ENCODE assay signal across 11 mouse cellular contexts in genomic region chr17:74195943-74196342, GRCm38 (mm10).
DNase-seq lines count a peak whose midpoint lies in the region; ATAC-seq and TF ChIP-seq lines count a peak whose summit lies in the region.
"Had no signal": no experiment of that assay in that cellular context is flagged by ENCODE, and none has a peak within 500 bp of the region (broad histone marks: within the 10 kb centered on the region; RNA-seq: fewer than 3 reads in every experiment).

No protein-coding gene starts in this region.

- no peaks in the 10 kb centered on the region for H3K27me3 ChIP-seq in kidney, postnatal 0 days (ENCODE audit: insufficient read depth, low read length)
- H3K27me3 ChIP-seq in hindbrain, postnatal 0 days (ENCODE audit: insufficient read depth, low read length), result no peaks in the 10 kb centered on the region
- no peaks in the 10 kb centered on the region for H3K27me3 ChIP-seq in forebrain, embryonic 10.5 days (ENCODE audit: poor library complexity, severe bottlenecking)
- H3K27me3 ChIP-seq: liver, embryonic 15.5 days; neural tube, embryonic 13.5 days had no signal

- no peak for ATAC-seq in kidney, postnatal 0 days (replicated peaks; ENCODE audit: low FRiP score, low read depth)
- peak; percentile 76 for ATAC-seq in hindbrain, postnatal 0 days
- no peak for ATAC-seq in erythroid progenitor cell, adult 5-6 weeks (replicated peaks; ENCODE audit: low FRiP score, poor library complexity, severe bottlenecking)

- no peaks in the 10 kb centered on the region for H3K9me3 ChIP-seq in kidney, postnatal 0 days (replicated peaks; ENCODE audit: low read length)
- no peaks in the 10 kb centered on the region for H3K9me3 ChIP-seq in hindbrain, postnatal 0 days (ENCODE audit: low read length)
- H3K9me3 ChIP-seq in forebrain, embryonic 10.5 days, result no peaks in the 10 kb centered on the region
- H3K9me3 ChIP-seq: liver, embryonic 15.5 days; neural tube, embryonic 13.5 days had no signal

- TF ChIP-seq CTCF in kidney, postnatal 0 days (IDR thresholded peaks at IDR 0.05; ENCODE audit: low read depth), result no peak
- TF ChIP-seq CTCF in hindbrain, postnatal 0 days (IDR thresholded peaks at IDR 0.05; ENCODE audit: low read depth), result no peak

- H3K27ac ChIP-seq in kidney, postnatal 0 days, result no peak overlapping the region
- no peak overlapping the region for H3K27ac ChIP-seq in hindbrain, postnatal 0 days
- H3K27ac ChIP-seq in forebrain, embryonic 10.5 days, result no peak overlapping the region
- H3K27ac ChIP-seq: liver, embryonic 15.5 days; neural tube, embryonic 13.5 days had no signal

- H3K9ac ChIP-seq in kidney, postnatal 0 days (ENCODE audit: low read depth, low read length), result no peak overlapping the region
- no peak overlapping the region for H3K9ac ChIP-seq in hindbrain, postnatal 0 days (replicated peaks; ENCODE audit: low read length)
- H3K9ac ChIP-seq: liver, embryonic 15.5 days; neural tube, embryonic 13.5 days had no signal

- no peak overlapping the region for H3K4me2 ChIP-seq in kidney, postnatal 0 days (ENCODE audit: low read length)
- H3K4me2 ChIP-seq in hindbrain, postnatal 0 days (ENCODE audit: low read depth, low read length), result no peak overlapping the region
- H3K4me2 ChIP-seq: liver, embryonic 15.5 days; neural tube, embryonic 13.5 days had no signal

- DNase-seq in kidney, postnatal 0 days (ENCODE audit: low spot score), result peak; percentile 29
- no peak for DNase-seq in kidney, adult 9 months
- DNase-seq in MN1 (ENCODE audit: low spot score), result peak; percentile 42
- DNase-seq in embryo, embryonic 11 days, result peak; percentile 43
- DNase-seq in hindbrain, postnatal 0 days (ENCODE audit: low spot score), result peak; percentile 72
- DNase-seq in forebrain, embryonic 10.5 days (ENCODE audit: extremely low spot score, low spot score), result no peak
- DNase-seq in left cerebral cortex, postnatal 10 days (ENCODE audit: extremely low spot score in 1 of 2, low spot score in 2 of 2), result no peak
- DNase-seq: adrenal gland, postnatal 36 days had no signal

- WGBS in kidney, postnatal 0 days, result 56% methylated on average over 2 of the region's 2 CpGs
- WGBS in hindbrain, postnatal 0 days, result 31% methylated on average over 2 of the region's 2 CpGs
- WGBS in forebrain, embryonic 10.5 days, result 74% methylated on average over 2 of the region's 2 CpGs

- intact Hi-C loops in left cerebral cortex, postnatal 10 days (cut with DNase I), result loop anchor here (10.0 kb wide), 1 partner anchor 171 kb away; no protein-coding TSS in a partner anchor

- no peaks in the 10 kb centered on the region for H3K4me1 ChIP-seq in kidney, postnatal 0 days (replicated peaks; ENCODE audit: insufficient read depth, low read length)
- H3K4me1 ChIP-seq in hindbrain, postnatal 0 days (ENCODE audit: insufficient read depth, low read length), result no peaks in the 10 kb centered on the region
- H3K4me1 ChIP-seq in forebrain, embryonic 10.5 days, result no peaks in the 10 kb centered on the region
- H3K4me1 ChIP-seq: liver, embryonic 15.5 days had no signal

- H3K36me3 ChIP-seq in kidney, postnatal 0 days (ENCODE audit: insufficient read depth, low read length), result no peaks in the 10 kb centered on the region
- no peaks in the 10 kb centered on the region for H3K36me3 ChIP-seq in hindbrain, postnatal 0 days (ENCODE audit: insufficient read depth, low read length)
- peaks cover 14% of the 10 kb centered on the region for H3K36me3 ChIP-seq in forebrain, embryonic 10.5 days (replicated peaks)
- H3K36me3 ChIP-seq: neural tube, embryonic 13.5 days had no signal

- no peak overlapping the region for H3K4me3 ChIP-seq in kidney, postnatal 0 days (replicated peaks; ENCODE audit: low read depth, low read length)
- H3K4me3 ChIP-seq in hindbrain, postnatal 0 days (ENCODE audit: low read length), result no peak overlapping the region
- no peak overlapping the region for H3K4me3 ChIP-seq in forebrain, embryonic 10.5 days
- H3K4me3 ChIP-seq: liver, embryonic 15.5 days; neural tube, embryonic 13.5 days had no signal

Comparison
In these comparisons a context has a peak if more than half of its experiments do, and no peak if none do; other contexts are left out.
1. DNase-seq: peak in kidney, postnatal 0 days (single experiment), MN1 (single experiment), embryo, embryonic 11 days (single experiment) and hindbrain, postnatal 0 days (single experiment); none in kidney, adult 9 months (single experiment), forebrain, embryonic 10.5 days (single experiment) and left cerebral cortex, postnatal 10 days (0 of 2).